Mouse (Mus musculus) adipocyte (in vitro differentiated cells): ENCODE results near the gene Cul4b.
"Not testable (repeated sequence)": the region's sequence is repeated elsewhere in the genome, so short reads cannot be mapped to it uniquely, and the experiment has no call there.

Experiments used
- DNase-seq: peaks from one replicate; pipeline ENCODE4 v3.0.0-alpha.2; 2016; ENCODE audit warnings: low spot score

Gene Cul4b

GRCm38 (mm10) chrX:38576078-38576477, at the start of gene Cul4b:
Cul4b (minus strand) TSS chrX:38576196.
- DNase-seq, result no peak

- peak; percentile 65 for DNase-seq
These were observed 25.0 kb upstream of the Cul4b start for GRCm38 (mm10) chrX:38600995-38601369.

GRCm38 (mm10) chrX:38600177-38600994, 24.4 kb upstream of the Cul4b start, which contains the start of gene Mcts1:
Mcts1 (plus strand) TSS chrX:38600578.
- peak; percentile 89 for DNase-seq

GRCm38 (mm10) chrX:38593180-38593889, 17.3 kb upstream of the Cul4b start:
- DNase-seq, result peak; percentile 50

- no peak for DNase-seq
These were observed 15.8 kb upstream of the Cul4b start for GRCm38 (mm10) chrX:38591749-38592148.

GRCm38 (mm10) chrX:38589827-38590226, 13.8 kb upstream of the Cul4b start:
- no peak for DNase-seq

GRCm38 (mm10) chrX:38583261-38583660, 7.3 kb upstream of the Cul4b start:
- no peak for DNase-seq

GRCm38 (mm10) chrX:38581140-38581539, 5.1 kb upstream of the Cul4b start:
- DNase-seq, result no peak

GRCm38 (mm10) chrX:38566521-38567205, 9.3 kb downstream of the Cul4b start:
- DNase-seq, result no peak

- DNase-seq, result no peak
These were observed 10.8 kb downstream of the Cul4b start for GRCm38 (mm10) chrX:38565176-38565542.

- peak; percentile 93 for DNase-seq
These were observed 11.3 kb downstream of the Cul4b start for GRCm38 (mm10) chrX:38564542-38565175.

- DNase-seq, result peak; percentile 53
These were observed 12.0 kb downstream of the Cul4b start for GRCm38 (mm10) chrX:38563941-38564541.

GRCm38 (mm10) chrX:38553255-38553654, 22.7 kb downstream of the Cul4b start:
- DNase-seq, result no peak

GRCm38 (mm10) chrX:38514556-38514955, 61.4 kb downstream of the Cul4b start:
- peak; percentile 72 for DNase-seq

- no peak for DNase-seq
These were observed 71.2 kb downstream of the Cul4b start for GRCm38 (mm10) chrX:38504846-38505245.

- not testable (repeated sequence) for DNase-seq
These were observed 73.8 kb downstream of the Cul4b start for GRCm38 (mm10) chrX:38502182-38502581.

GRCm38 (mm10) chrX:38485464-38485863, 90.5 kb downstream of the Cul4b start:
- DNase-seq, result not testable (repeated sequence)
